Mouse (Mus musculus) liver, embryonic 14.5 days (tissue): ENCODE measurements around the gene Tacc2. TPM values are rescaled to one million over a fixed set of nuclear protein-coding genes. Genes with fewer than 3 reads are reported as not detected.

Experiments used
- ATAC-seq: fragments of 200-750 bp; cut with Nextera tagmentation; 2 replicates; pipeline ENCODE4 v1.8.0; 2017; ENCODE audit warnings: moderate number of reproducible peaks, mild to moderate bottlenecking, moderate library complexity; ENCODE audit not compliant: insufficient read depth
- DNase-seq, 3 experiments: peaks; one replicate each; pipeline ENCODE4 v3.0.0-alpha.2; 2012 to 2013; ENCODE audit warnings: low read depth in 3 of 3, low spot score in 3 of 3
- H3K27ac ChIP-seq: fragments of 300-500 bp; sonication (generic); 2 replicates; pipeline ENCODE4 v1.5.1; 2014; ENCODE audit warnings: moderate library complexity, mild to moderate bottlenecking, control low read depth, inconsistent platforms
- H3K27me3 ChIP-seq: fragments of 300-500 bp; sonication (generic); 2 replicates; pipeline ENCODE4 v1.6.1; 2014; ENCODE audit warnings: mild to moderate bottlenecking, low read length, moderate library complexity; ENCODE audit not compliant: control insufficient read depth, insufficient read depth
- H3K36me3 ChIP-seq: fragments of 300-500 bp; sonication (generic); replicated peaks from 2 replicates; pipeline ENCODE4 v1.6.1; 2014; ENCODE audit warnings: low read depth; ENCODE audit not compliant: control insufficient read depth, insufficient read depth
- H3K4me1 ChIP-seq, 2 experiments: fragments of 200-500 bp in 1 of 2; fragments of 300-500 bp in 1 of 2; sonication (generic) in 1 of 2; replicated peaks; 2 replicates each; pipeline ENCODE4 v1.6.1; 2012 to 2014; ENCODE audit warnings: antibody characterized with exemption in 1 of 2, inconsistent platforms in 1 of 2, low read length in 1 of 2; ENCODE audit not compliant: control insufficient read depth in 2 of 2, insufficient read depth in 2 of 2
- H3K4me2 ChIP-seq: fragments of 300-500 bp; sonication (generic); 2 replicates; pipeline ENCODE4 v1.6.1; 2014; ENCODE audit warnings: low read depth, mild to moderate bottlenecking, control low read depth, moderate library complexity
- H3K4me3 ChIP-seq, 2 experiments: fragments of 200-500 bp in 1 of 2; fragments of 300-500 bp in 1 of 2; sonication (generic) in 1 of 2; 2 replicates each; pipeline ENCODE4 v1.5.1; 2012 to 2014; ENCODE audit warnings: low read depth in 2 of 2, low read length in 2 of 2, mild to moderate bottlenecking in 2 of 2, control low read depth in 1 of 2, inconsistent platforms in 1 of 2, moderate library complexity in 1 of 2; ENCODE audit not compliant: insufficient read depth in 1 of 2
- H3K9ac ChIP-seq: fragments of 300-500 bp; sonication (generic); replicated peaks from 2 replicates; pipeline ENCODE4 v1.6.1; 2014; ENCODE audit warnings: mild to moderate bottlenecking, control low read depth, moderate library complexity
- H3K9me3 ChIP-seq: fragments of 300-500 bp; sonication (generic); 2 replicates; pipeline ENCODE4 v1.6.1; 2016; ENCODE audit warnings: low read length, mixed read lengths; ENCODE audit not compliant: control insufficient read depth
- CTCF ChIP-seq: IDR thresholded peaks from 2 replicates; pipeline ENCODE4 v1.5.1; 2016; ENCODE audit warnings: antibody characterized with exemption, low read depth, control low read depth
- EP300 ChIP-seq: IDR thresholded peaks from 2 replicates; pipeline ENCODE4 v1.6.1; 2016; ENCODE audit warnings: antibody characterized with exemption, low read depth
- WGBS: fragments of 180-500 bp; shearing (Covaris S2); extraction: QIAGEN DNeasy Blood & Tissue Kit; methylation state at CpG from one replicate; pipeline ENCODE4 v1.1.7; 2014; ENCODE audit not compliant: insufficient replicate concordance; 5-methylcytosine and 5-hydroxymethylcytosine counted together
- polyA plus RNA-seq, 2 experiments: library from polyadenylated mRNA; depleted of rRNA in 1 of 2; stranded (reverse) in 1 of 2; unstranded in 1 of 2; fragments of >200 nt; fragmentation: Nextera tagmentation in 1 of 2; extraction: Ambion mirVana in 1 of 2; gene quantifications; 2 replicates each; pipeline versions ENCODE4 v1.2.1 to v1.2.3; 2012 to 2014

Gene Tacc2
- polyA plus RNA-seq, 2 experiments = 2.0 to 2.4 TPM

DNA sequence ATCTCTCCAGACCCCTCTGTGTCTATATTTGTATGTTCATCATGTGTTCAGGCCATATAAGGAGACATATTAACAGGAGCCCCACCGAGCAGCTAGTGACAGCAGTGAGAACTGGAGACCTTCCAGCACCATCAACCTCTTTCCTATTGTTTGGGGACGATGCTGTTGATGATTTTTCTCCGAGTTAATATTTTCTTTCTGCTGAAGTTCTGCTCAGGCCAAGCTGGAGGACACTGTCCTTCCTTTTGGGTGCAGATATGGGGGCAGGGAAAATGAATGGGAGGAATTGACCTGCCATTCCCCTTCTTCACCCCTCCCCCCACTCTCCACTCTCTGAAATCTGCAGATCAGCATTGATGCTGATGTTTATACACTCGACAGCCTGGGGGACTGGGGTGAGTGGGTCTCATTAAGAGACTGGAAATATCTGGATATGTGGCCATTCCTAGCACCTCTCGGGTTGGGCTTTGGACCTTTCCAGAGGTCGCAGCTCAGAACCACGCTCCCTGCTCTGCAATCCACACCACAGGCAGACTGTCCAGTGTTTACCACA, 91.6 kb downstream of the Tacc2 start:
- Histone ChIP-seq H3K4me3 (no peak overlapping the region), H3K9ac (no peak overlapping the region), H3K9me3 (no peaks in the 10 kb centered on the region), H3K4me1 (peaks cover 0 to 17% of the 10 kb centered on the region in 2 experiments; a peak in 2 of 4 replicates), H3K27me3 (no peaks in the 10 kb centered on the region), H3K4me2 (no peak overlapping the region), H3K27ac (no peak overlapping the region), H3K36me3 (no peaks in the 10 kb centered on the region)
- no peak for DNase-seq
- peak; percentile 27; the same call in 1 of the 2 replicates for ATAC-seq
- TF ChIP-seq EP300 = no peak
- TF ChIP-seq CTCF = no peak
- 48% methylated on average over 7 of the region's 7 CpGs for WGBS

GRCm38 (mm10) chr7:130669370-130669881, 92.2 kb downstream of the Tacc2 start:
- Histone ChIP-seq H3K4me2 (no peak overlapping the region), H3K4me1 (peaks cover 0 to 17% of the 10 kb centered on the region in 2 experiments; a peak in 2 of 4 replicates), H3K4me3 (no peak overlapping the region), H3K9ac (no peak overlapping the region), H3K36me3 (no peaks in the 10 kb centered on the region), H3K27ac (no peak overlapping the region), H3K27me3 (no peaks in the 10 kb centered on the region), H3K9me3 (no peaks in the 10 kb centered on the region)
- peak in 2 of 3 experiments; percentile 20 to 33 for DNase-seq
- ATAC-seq = peak; percentile 17; the same call in 1 of the 2 replicates
- WGBS = 45% methylated on average over 8 of the region's 8 CpGs
- TF ChIP-seq CTCF = no peak
- TF ChIP-seq EP300 = no peak

GRCm38 (mm10) chr7:130670358-130670757, 93.1 kb downstream of the Tacc2 start:
- no peak overlapping the region for H3K27ac ChIP-seq
- ATAC-seq (no peak), DNase-seq (no peak)
- no peak overlapping the region for H3K4me3 ChIP-seq
- H3K27me3 ChIP-seq = no peaks in the 10 kb centered on the region
- H3K4me1 ChIP-seq = peaks cover 0 to 17% of the 10 kb centered on the region in 2 experiments; a peak in 2 of 4 replicates
- no peak for TF ChIP-seq EP300
- no peak for TF ChIP-seq CTCF
- no peak overlapping the region for H3K4me2 ChIP-seq
- no peaks in the 10 kb centered on the region for H3K36me3 ChIP-seq
- H3K9me3 ChIP-seq = no peaks in the 10 kb centered on the region
- H3K9ac ChIP-seq = no peak overlapping the region
- 56% methylated on average over 4 of the region's 4 CpGs for WGBS

- Histone ChIP-seq H3K4me3 (no peak overlapping the region), H3K4me2 (no peak overlapping the region), H3K9ac (no peak overlapping the region), H3K4me1 (peaks cover 0 to 17% of the 10 kb centered on the region in 2 experiments; a peak in 2 of 4 replicates), H3K9me3 (no peaks in the 10 kb centered on the region), H3K27me3 (no peaks in the 10 kb centered on the region), H3K27ac (no peak overlapping the region), H3K36me3 (no peaks in the 10 kb centered on the region)
- no peak for DNase-seq
- ATAC-seq = no peak
- 48% methylated on average over 6 of the region's 6 CpGs for WGBS
- TF ChIP-seq EP300 (no peak), CTCF (no peak)
These were observed 94.1 kb downstream of the Tacc2 start for GRCm38 (mm10) chr7:130671301-130671700.

- Histone ChIP-seq H3K27ac (no peak overlapping the region), H3K27me3 (no peaks in the 10 kb centered on the region), H3K4me2 (no peak overlapping the region), H3K9ac (no peak overlapping the region), H3K36me3 (no peaks in the 10 kb centered on the region), H3K4me3 (no peak overlapping the region), H3K4me1 (peaks cover 0 to 17% of the 10 kb centered on the region in 2 experiments; a peak in 2 of 4 replicates), H3K9me3 (no peaks in the 10 kb centered on the region)
- TF ChIP-seq CTCF (peak; percentile 70), EP300 (no peak)
- ATAC-seq = 0 out of 2 replicates have a peak, but pooled peaks have one; percentile 32
- WGBS = 52% methylated on average over 9 of the region's 9 CpGs
- DNase-seq = no peak
These were observed 96.2 kb downstream of the Tacc2 start for GRCm38 (mm10) chr7:130673169-130674033.
